Mouse (Mus musculus): ENCODE results near the gene Nbdy.

Gene Nbdy

GRCm38 (mm10) chrX:153723110-153723916 is at the start of gene Nbdy:
Nbdy (plus strand) TSS chrX:153723590.
- peak; percentile 9 for DNase-seq (ENCODE audit: low read depth, low spot score)

GRCm38 (mm10) chrX:153695782-153696395 is 27.5 kb upstream of the Nbdy start, which contains the start of gene Kctd12b:
Kctd12b (minus strand) TSS chrX:153696391.
- DNase-seq (ENCODE audit: low read depth, low spot score) = no peak

GRCm38 (mm10) chrX:153700463-153700862 is 22.9 kb upstream of the Nbdy start:
- DNase-seq (ENCODE audit: low read depth, low spot score) = no peak

- DNase-seq (ENCODE audit: low read depth, low spot score) = no peak
Observed at GRCm38 (mm10) chrX:153707735-153708134, 15.7 kb upstream of the Nbdy start.

- no peak for DNase-seq (ENCODE audit: low read depth, low spot score)
Observed at GRCm38 (mm10) chrX:153716716-153717115, 6.7 kb upstream of the Nbdy start.

GRCm38 (mm10) chrX:153719602-153720001 is 3.8 kb upstream of the Nbdy start:
- no peak for DNase-seq (ENCODE audit: low read depth, low spot score)

GRCm38 (mm10) chrX:153724400-153724799 is 1.0 kb downstream of the Nbdy start:
- DNase-seq (ENCODE audit: low read depth, low spot score) = no peak

GRCm38 (mm10) chrX:153735697-153736096 is 12.3 kb downstream of the Nbdy start:
- no peak for DNase-seq (ENCODE audit: low read depth, low spot score)

- no peak for DNase-seq (ENCODE audit: low read depth, low spot score)
Observed at GRCm38 (mm10) chrX:153742493-153742892, 19.1 kb downstream of the Nbdy start.

- no peak for DNase-seq (ENCODE audit: low read depth, low spot score)
Observed at GRCm38 (mm10) chrX:153749230-153749629, 25.8 kb downstream of the Nbdy start.

Data from retina, postnatal 7 days (tissue).